Mouse (Mus musculus) thymus, adult 2 months (tissue): ENCODE data around the gene Dnah12. TPM values are rescaled to one million over a fixed set of nuclear protein-coding genes. Genes with fewer than 3 reads are reported as not detected.

Experiments used
- DNase-seq: peaks from one replicate; pipeline ENCODE4 v3.0.0; 2021
- H3K27ac ChIP-seq: fragments of 200-500 bp; 2 replicates; pipeline ENCODE4 v1.5.1; 2012; ENCODE audit warnings: low read length, control low read depth; ENCODE audit not compliant: control insufficient read depth, insufficient read depth
- H3K27me3 ChIP-seq: fragments of 200-500 bp; 2 replicates; pipeline ENCODE4 v1.6.1; 2012; ENCODE audit warnings: mild to moderate bottlenecking, low read length, moderate library complexity, mixed read lengths; ENCODE audit not compliant: control insufficient read depth, insufficient read depth
- H3K36me3 ChIP-seq: fragments of 200-500 bp; 2 replicates; pipeline ENCODE4 v1.6.1; 2012; ENCODE audit warnings: mild to moderate bottlenecking, low read length, moderate library complexity; ENCODE audit not compliant: control insufficient read depth, insufficient read depth
- H3K4me1 ChIP-seq: fragments of 200-500 bp; replicated peaks from 2 replicates; pipeline ENCODE4 v1.6.1; 2012; ENCODE audit warnings: low read length; ENCODE audit not compliant: control insufficient read depth, insufficient read depth
- H3K4me3 ChIP-seq: fragments of 200-500 bp; 2 replicates; pipeline ENCODE4 v1.5.1; 2012; ENCODE audit warnings: mild to moderate bottlenecking, low read length, control low read depth, moderate library complexity; ENCODE audit not compliant: control insufficient read depth, insufficient read depth
- CTCF ChIP-seq: fragments of 200-500 bp; IDR thresholded peaks from 2 replicates; pipeline ENCODE4 v1.5.1; 2012; ENCODE audit warnings: mild to moderate bottlenecking, control low read depth, low read length, moderate library complexity, borderline replicate concordance; ENCODE audit not compliant: control insufficient read depth, poor library complexity, insufficient read depth; ENCODE audit errors: extremely low read depth
- POLR2A ChIP-seq: fragments of 200-500 bp; IDR thresholded peaks from 2 replicates; pipeline ENCODE4 v1.6.1; 2012; ENCODE audit warnings: mild to moderate bottlenecking, low read length, control low read depth, moderate library complexity; ENCODE audit not compliant: control insufficient read depth, poor library complexity, insufficient read depth; ENCODE audit errors: extremely low read depth
- WGBS: fragments of 180-500 bp; shearing (Covaris S2); methylation state at CpG from one replicate; pipeline ENCODE4 v1.1.7; 2018; 5-methylcytosine and 5-hydroxymethylcytosine counted together
- polyA plus RNA-seq: library from polyadenylated mRNA; depleted of rRNA; stranded (reverse); fragments of >200 nt; gene quantifications from 2 replicates; pipeline ENCODE4 v1.2.3, GENCODE M21; 2012

Gene Dnah12
- polyA plus RNA-seq, 1 experiment = 0.03 TPM

DNA sequence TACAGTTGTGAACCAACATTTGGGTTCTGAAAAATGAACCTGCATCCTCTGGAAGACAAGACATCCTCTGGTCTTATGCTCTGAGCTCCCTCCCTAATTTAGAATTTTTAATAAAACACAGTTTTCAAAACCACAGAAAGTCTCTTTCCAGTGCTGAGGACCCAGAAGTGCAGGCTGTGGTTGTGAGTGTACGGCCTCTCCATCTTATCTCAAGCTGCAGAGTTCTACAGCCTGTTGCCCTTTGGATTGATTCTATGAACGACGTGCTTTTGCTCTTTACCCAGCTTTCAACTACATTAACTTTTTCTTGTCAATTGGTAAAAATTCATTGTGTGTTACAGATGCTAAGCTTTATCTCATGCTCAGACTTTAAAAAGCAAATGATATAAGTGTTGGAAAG, 105.3 kb downstream of the Dnah12 start:
- no peaks in the 10 kb centered on the region for H3K27me3 ChIP-seq
- H3K4me1 ChIP-seq = no peaks in the 10 kb centered on the region
- TF ChIP-seq POLR2A (no peak), CTCF (no peak)
- no peak for DNase-seq
- H3K4me3 ChIP-seq = no peak overlapping the region
- H3K36me3 ChIP-seq = no peaks in the 10 kb centered on the region
- 53% methylated on average over 3 of the region's 3 CpGs for WGBS
- no peak overlapping the region for H3K27ac ChIP-seq

GRCm38 (mm10) chr14:26799286-26799685, 106.2 kb downstream of the Dnah12 start:
- 93% methylated on average over 3 of the region's 3 CpGs for WGBS
- no peak for DNase-seq
- no peak overlapping the region for H3K4me3 ChIP-seq
- no peak for TF ChIP-seq CTCF
- no peak for TF ChIP-seq POLR2A
- no peaks in the 10 kb centered on the region for H3K36me3 ChIP-seq
- H3K4me1 ChIP-seq = no peaks in the 10 kb centered on the region
- no peaks in the 10 kb centered on the region for H3K27me3 ChIP-seq
- H3K27ac ChIP-seq = no peak overlapping the region

DNA sequence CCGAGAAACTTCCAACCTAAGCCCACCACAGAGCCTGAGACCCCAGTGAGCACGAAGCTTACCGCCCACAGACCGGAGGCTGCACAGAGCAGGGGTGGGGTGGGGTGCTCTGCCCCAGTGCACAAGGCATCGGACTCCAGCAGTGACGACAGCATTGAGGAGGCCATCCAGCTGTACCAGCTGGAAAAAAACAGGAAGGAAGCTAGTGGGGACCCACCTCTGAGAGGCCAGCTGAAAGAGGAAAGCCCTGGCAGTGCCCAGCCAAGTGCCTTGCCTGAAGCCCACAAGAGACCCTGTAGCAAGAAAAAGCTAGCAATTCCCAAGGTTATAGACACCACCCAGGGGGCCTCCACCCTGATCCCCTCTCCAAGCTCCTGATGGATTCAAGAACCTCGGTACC, 112.4 kb downstream of the Dnah12 start:
- 57% methylated on average over 7 of the region's 7 CpGs for WGBS

GRCm38 (mm10) chr14:26812734-26813133, 119.7 kb downstream of the Dnah12 start:
- Histone ChIP-seq H3K4me1 (no peaks in the 10 kb centered on the region), H3K36me3 (no peaks in the 10 kb centered on the region), H3K27ac (no peak overlapping the region), H3K27me3 (no peaks in the 10 kb centered on the region), H3K4me3 (no peak overlapping the region)
- DNase-seq = no peak
- TF ChIP-seq CTCF (no peak), POLR2A (no peak)
- 95% methylated on average over 11 of the region's 11 CpGs for WGBS

More for the DNA sequence above, 112.4 kb downstream of the Dnah12 start:
- Histone ChIP-seq H3K4me3 (no peak overlapping the region), H3K27ac (no peak overlapping the region), H3K36me3 (no peaks in the 10 kb centered on the region), H3K27me3 (no peaks in the 10 kb centered on the region), H3K4me1 (no peaks in the 10 kb centered on the region)
- no peak for TF ChIP-seq CTCF
- no peak for DNase-seq

DNA sequence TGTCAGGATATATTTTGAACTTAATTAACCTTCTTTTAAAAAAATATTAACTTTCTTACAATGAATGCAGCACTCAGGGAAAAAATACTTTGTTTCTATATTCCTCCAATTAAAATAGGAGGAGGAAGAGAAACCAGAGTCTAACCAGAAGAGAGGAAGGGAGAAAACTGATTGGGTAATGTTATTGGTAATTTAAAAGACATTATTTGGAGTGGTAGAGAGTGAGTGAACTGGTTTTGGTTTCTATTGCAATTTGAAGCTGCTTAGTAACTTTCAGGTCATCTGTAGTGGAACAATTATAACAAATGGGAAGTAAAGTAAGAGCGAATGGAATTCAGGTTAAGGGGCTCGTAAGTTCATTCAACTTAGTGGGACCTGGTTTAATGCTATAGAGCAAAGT, 120.8 kb downstream of the Dnah12 start:
- H3K27ac ChIP-seq = no peak overlapping the region
- no peaks in the 10 kb centered on the region for H3K27me3 ChIP-seq
- WGBS = 94% methylated on average over 2 of the region's 2 CpGs
- no peaks in the 10 kb centered on the region for H3K4me1 ChIP-seq
- TF ChIP-seq POLR2A (no peak), CTCF (no peak)
- DNase-seq = no peak
- no peaks in the 10 kb centered on the region for H3K36me3 ChIP-seq
- no peak overlapping the region for H3K4me3 ChIP-seq

DNA sequence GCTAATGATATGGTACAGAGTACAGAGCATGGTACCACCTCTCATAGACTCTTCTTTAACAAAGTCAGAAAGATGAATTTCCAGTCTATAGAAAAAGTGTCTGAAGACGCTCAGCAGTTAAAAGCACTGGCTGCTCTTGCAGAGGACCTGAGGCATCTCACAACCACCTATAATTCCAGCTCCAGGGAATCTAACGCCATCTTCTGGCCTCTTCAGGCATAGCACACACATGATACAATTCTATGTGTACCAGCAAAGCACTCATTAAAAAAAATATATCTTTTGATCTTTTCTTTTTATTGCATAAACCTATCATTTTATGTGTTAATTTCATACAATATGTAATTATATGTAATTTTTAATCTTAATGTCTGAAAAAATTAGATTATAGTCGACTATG, 121.8 kb downstream of the Dnah12 start:
- Histone ChIP-seq H3K36me3 (no peaks in the 10 kb centered on the region), H3K4me1 (no peaks in the 10 kb centered on the region), H3K4me3 (no peak overlapping the region), H3K27ac (no peak overlapping the region), H3K27me3 (no peaks in the 10 kb centered on the region)
- TF ChIP-seq CTCF (no peak), POLR2A (no peak)
- DNase-seq = peak; percentile 21
- 62% methylated on average over 3 of the region's 3 CpGs for WGBS

GRCm38 (mm10) chr14:26816785-26817184, 123.7 kb downstream of the Dnah12 start:
- Histone ChIP-seq H3K27me3 (no peaks in the 10 kb centered on the region), H3K36me3 (no peaks in the 10 kb centered on the region), H3K4me1 (no peaks in the 10 kb centered on the region), H3K4me3 (no peak overlapping the region), H3K27ac (no peak overlapping the region)
- DNase-seq = no peak
- TF ChIP-seq CTCF (no peak), POLR2A (no peak)
- WGBS = 81% methylated on average over 4 of the region's 4 CpGs

DNA sequence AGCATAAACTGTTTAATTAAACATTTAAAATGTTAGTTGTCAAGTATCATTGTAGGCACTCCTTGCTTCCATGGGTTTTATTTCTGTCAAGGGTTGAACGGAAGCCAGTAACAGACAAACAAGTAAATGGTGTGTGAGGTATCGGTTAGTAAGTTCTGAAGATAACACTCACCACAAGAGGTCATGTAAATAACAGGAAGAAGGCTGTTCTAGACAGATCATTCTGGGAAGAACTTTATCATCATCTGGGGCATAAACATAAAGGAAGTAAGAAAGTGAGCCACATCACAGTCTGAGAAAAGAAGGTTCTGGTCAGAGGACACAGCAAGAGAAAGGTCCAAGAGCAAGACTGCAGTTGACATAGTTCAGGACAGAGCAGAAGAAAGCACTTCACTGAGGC, 132.9 kb downstream of the Dnah12 start:
- no peak overlapping the region for H3K27ac ChIP-seq
- no peak overlapping the region for H3K4me3 ChIP-seq
- H3K27me3 ChIP-seq = no peaks in the 10 kb centered on the region
- TF ChIP-seq CTCF (no peak), POLR2A (no peak)
- DNase-seq = no peak
- H3K4me1 ChIP-seq = peaks cover 4% of the 10 kb centered on the region
- WGBS = 10% methylated on average over 2 of the region's 2 CpGs
- H3K36me3 ChIP-seq = no peaks in the 10 kb centered on the region
